Mouse (Mus musculus) layer of hippocampus, postnatal 25 days (tissue): ENCODE results near the gene Gnptg. TPM values are rescaled to one million over a fixed set of nuclear protein-coding genes. Genes with fewer than 3 reads are reported as not detected.

Experiments used
- DNase-seq, 2 experiments: peaks; one replicate each; pipeline ENCODE4 v3.0.0; 2022; ENCODE audit warnings: mixed read lengths in 2 of 2, low spot score in 1 of 2; ENCODE audit errors: extremely low spot score in 1 of 2
- total RNA-seq, 2 experiments: library from RNA; stranded (reverse); gene quantifications; 2 replicates each; pipeline ENCODE4 v1.2.3; 2021

The Gnptg gene
- total RNA-seq = 10 to 100 TPM; 74.3 to 74.9 TPM

GRCm38 (mm10) chr17:25239695-25240636 is at the start of gene Gnptg, which contains the start of gene Tsr3:
TSS of gene Gnptg (minus strand) at chr17:25240124.
TSS of gene Tsr3 (plus strand) at chr17:25240170.
- DNase-seq = peak; percentile 67 to 75

GRCm38 (mm10) chr17:25288842-25289241 is 48.9 kb upstream of the Gnptg start:
- peak in 1 of 2 experiments; percentile 60 for DNase-seq

- DNase-seq = peak in 1 of 2 experiments; percentile 53
Measured at GRCm38 (mm10) chr17:25285033-25285432, 45.1 kb upstream of the Gnptg start.

- DNase-seq = no peak
Measured at GRCm38 (mm10) chr17:25282133-25282532, 42.2 kb upstream of the Gnptg start.

GRCm38 (mm10) chr17:25275833-25276232 is 35.9 kb upstream of the Gnptg start:
- no peak for DNase-seq

DNA sequence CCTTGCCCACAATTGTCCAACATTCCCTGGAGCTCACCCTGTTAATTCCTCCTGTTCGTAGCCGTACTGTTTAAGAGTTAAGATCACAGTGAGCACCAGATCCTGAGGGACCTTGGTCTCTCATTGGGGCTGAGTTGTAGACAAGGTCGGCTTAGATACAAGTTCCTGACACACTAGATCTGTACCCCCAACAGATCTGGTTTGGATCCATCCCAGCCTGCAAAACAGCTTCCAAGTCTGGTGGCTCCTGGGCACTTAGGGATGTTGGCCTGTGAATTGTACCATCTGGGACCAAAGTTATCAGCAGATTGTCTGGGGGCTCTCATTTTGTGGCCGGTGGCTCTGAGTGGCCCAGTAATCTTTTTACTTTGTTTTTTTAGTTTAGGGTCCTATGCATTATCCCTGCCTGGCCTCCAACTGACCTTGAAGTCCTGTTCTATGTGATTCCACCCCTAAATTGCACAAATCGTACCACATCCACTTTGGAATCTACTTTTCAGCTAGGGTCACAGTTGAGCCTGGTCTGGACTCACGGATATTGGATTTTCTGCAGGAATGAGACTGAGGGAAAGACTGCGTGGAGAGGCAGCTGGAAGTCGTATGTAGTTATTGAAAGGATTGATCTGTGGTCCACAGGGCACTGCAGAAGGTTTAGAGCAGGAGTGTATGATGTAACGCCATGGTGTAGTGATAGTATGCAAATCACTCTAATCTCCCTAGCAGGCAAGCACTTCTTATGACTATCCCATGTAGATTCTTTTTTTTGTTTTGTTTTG is 34.8 kb upstream of the Gnptg start, which contains the start of gene Ube2i:
Ube2i (minus strand) TSS at position 52 of the 776 bp plus-strand sequence.
- no peak for DNase-seq

GRCm38 (mm10) chr17:25273706-25274501 is 34.0 kb upstream of the Gnptg start:
- DNase-seq = peak in 1 of 2 experiments; percentile 93

GRCm38 (mm10) chr17:25272951-25273705 is 33.2 kb upstream of the Gnptg start:
- peak; percentile 80 to 96 for DNase-seq

DNA sequence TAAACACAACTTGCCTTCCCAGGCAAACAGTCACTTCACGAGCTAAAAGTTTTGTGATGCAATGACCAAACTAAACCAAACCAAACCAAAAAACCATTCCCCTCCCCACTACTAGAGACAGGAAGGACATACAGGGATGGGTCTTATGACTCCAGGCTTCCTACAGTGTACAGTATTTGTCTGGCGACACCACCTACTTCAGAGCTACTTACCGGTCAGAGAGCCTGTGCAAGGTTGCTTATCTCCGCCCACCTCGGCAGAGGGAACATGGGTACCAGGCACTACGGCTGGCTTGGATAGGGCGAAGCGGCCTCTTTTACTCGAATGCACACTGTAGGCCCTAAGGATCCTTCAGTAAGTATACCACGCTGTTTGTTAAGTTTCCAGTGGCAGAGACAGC is 32.4 kb upstream of the Gnptg start:
- no peak for DNase-seq

- DNase-seq = no peak
Measured at GRCm38 (mm10) chr17:25270795-25271335, 30.9 kb upstream of the Gnptg start.

DNA sequence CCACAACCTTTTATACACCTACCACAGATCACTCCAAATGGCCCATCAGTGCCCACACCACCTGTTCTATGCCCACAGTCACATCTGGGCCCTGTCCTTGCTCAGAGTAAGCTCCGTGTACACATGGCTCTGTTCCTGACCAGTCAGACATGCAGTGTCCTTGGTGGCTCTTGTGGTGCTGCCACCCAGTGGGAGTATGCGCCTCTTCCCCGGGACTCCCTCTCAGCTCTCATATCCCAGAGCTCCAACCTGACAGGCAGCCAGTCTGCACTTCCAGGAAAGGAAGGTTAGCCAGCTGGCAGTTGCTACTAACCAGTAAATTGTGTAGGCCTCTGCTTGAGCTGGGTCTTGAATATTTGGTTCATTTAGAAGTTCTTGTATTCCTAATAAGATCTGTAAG is 24.5 kb upstream of the Gnptg start:
- no peak for DNase-seq

- no peak for DNase-seq
Measured at GRCm38 (mm10) chr17:25257804-25258261, 17.9 kb upstream of the Gnptg start.

- no peak for DNase-seq
Measured at GRCm38 (mm10) chr17:25256140-25256754, 16.3 kb upstream of the Gnptg start, which contains the start of gene Baiap3. TSS of gene Baiap3 (minus strand) at chr17:25256364.

- DNase-seq = no peak
Measured at GRCm38 (mm10) chr17:25255110-25255509, 15.2 kb upstream of the Gnptg start.

- no peak for DNase-seq
Measured at GRCm38 (mm10) chr17:25253760-25254159, 13.8 kb upstream of the Gnptg start.

GRCm38 (mm10) chr17:25252643-25253042 is 12.7 kb upstream of the Gnptg start:
- DNase-seq = no peak

GRCm38 (mm10) chr17:25250181-25250835 is 10.4 kb upstream of the Gnptg start:
- no peak for DNase-seq
